Mouse (Mus musculus) embryonic facial prominence, embryonic 11.5 days (tissue): Measurements from ENCODE around the gene Gtpbp8. TPM values are rescaled to one million over a fixed set of nuclear protein-coding genes. Genes with fewer than 3 reads are reported as not detected.

Experiments
- ATAC-seq: fragments of 200-750 bp; cut with Nextera tagmentation; replicated peaks from 2 replicates; pipeline ENCODE4 v1.8.0; 2017; ENCODE audit warnings: low read depth; ENCODE audit not compliant: insufficient number of reproducible peaks, low FRiP score, low TSS enrichment
- DNase-seq: peaks from one replicate; pipeline ENCODE4 v3.0.0-alpha.2; 2015; ENCODE audit warnings: low spot score
- H3K27ac ChIP-seq: fragments of 300-500 bp; sonication (generic); replicated peaks from 2 replicates; pipeline ENCODE4 v1.5.1; 2014; ENCODE audit warnings: mild to moderate bottlenecking, low read depth, low read length, control low read depth
- H3K27me3 ChIP-seq: fragments of 300-500 bp; sonication (generic); 2 replicates; pipeline ENCODE4 v1.6.1; 2014; ENCODE audit warnings: mild to moderate bottlenecking, low read length, moderate library complexity, mixed read lengths; ENCODE audit not compliant: control insufficient read depth, insufficient read depth
- H3K36me3 ChIP-seq: fragments of 300-500 bp; sonication (generic); replicated peaks from 2 replicates; pipeline ENCODE4 v1.6.1; 2014; ENCODE audit warnings: low read depth, mild to moderate bottlenecking, low read length, moderate library complexity, mixed read lengths; ENCODE audit not compliant: control insufficient read depth, insufficient read depth
- H3K4me1 ChIP-seq: fragments of 300-500 bp; sonication (generic); 2 replicates; pipeline ENCODE4 v1.6.1; 2014; ENCODE audit warnings: low read length, mixed read lengths; ENCODE audit not compliant: control insufficient read depth, insufficient read depth
- H3K4me2 ChIP-seq: fragments of 300-500 bp; sonication (generic); 2 replicates; pipeline ENCODE4 v1.6.1; 2014; ENCODE audit warnings: low read depth, mild to moderate bottlenecking, control low read depth, low read length, moderate library complexity
- H3K4me3 ChIP-seq: fragments of 300-500 bp; sonication (generic); 2 replicates; pipeline ENCODE4 v1.5.1; 2014; ENCODE audit warnings: low read depth, low read length, control low read depth
- H3K9ac ChIP-seq: fragments of 300-500 bp; sonication (generic); replicated peaks from 2 replicates; pipeline ENCODE4 v1.6.1; 2014; ENCODE audit warnings: mild to moderate bottlenecking, control low read depth, low read length
- H3K9me3 ChIP-seq: fragments of 300-500 bp; sonication (generic); replicated peaks from 2 replicates; pipeline ENCODE4 v1.6.1; 2016; ENCODE audit warnings: mild to moderate bottlenecking, low read length, inconsistent platforms, mixed read lengths; ENCODE audit not compliant: control insufficient read depth
- WGBS: fragments of 180-500 bp; shearing (Covaris S2); extraction: QIAGEN DNeasy Blood & Tissue Kit; methylation state at CpG from one replicate; pipeline ENCODE4 v1.1.7; 2014; 5-methylcytosine and 5-hydroxymethylcytosine counted together
- polyA plus RNA-seq: library from polyadenylated mRNA; unstranded; fragments of >200 nt; fragmentation: Nextera tagmentation; extraction: Ambion mirVana; gene quantifications from 2 replicates; pipeline ENCODE4 v1.2.1, GENCODE M21; 2014

Gene Gtpbp8
- polyA plus RNA-seq, 1 experiment from 2014 or later = 29.3 TPM

DNA sequence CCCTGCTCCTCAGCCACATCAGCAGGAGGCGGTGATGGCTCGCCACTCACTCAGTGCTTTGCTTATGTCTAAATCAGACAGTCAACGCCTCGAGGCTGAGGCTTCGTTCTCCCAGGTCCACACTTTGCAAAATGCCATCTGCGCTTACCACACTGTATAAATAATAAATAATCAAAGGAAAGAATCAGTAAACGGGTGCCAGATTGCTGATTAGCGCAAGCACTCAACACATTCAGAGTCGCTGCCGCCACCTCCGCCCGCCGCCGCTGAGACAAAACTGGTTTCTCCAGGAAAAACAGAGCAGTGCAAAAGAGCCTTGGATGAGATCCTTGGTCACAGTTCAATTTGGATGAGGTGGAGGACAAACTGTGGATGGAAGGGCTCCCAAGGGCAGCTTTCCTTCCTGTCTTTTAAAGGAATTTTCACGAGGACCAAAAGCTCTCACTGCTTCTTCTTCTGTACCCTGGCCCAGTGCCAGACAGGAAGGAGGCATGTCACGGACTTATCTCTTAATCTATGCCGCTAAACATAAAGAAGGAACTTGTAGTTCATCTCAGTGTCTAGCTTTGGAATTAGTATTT lies 54.5 kb downstream of the Gtpbp8 start:
- Histone ChIP-seq H3K27ac (no peak overlapping the region), H3K36me3 (no peaks in the 10 kb centered on the region), H3K9ac (no peak overlapping the region), H3K4me2 (no peak overlapping the region), H3K9me3 (no peaks in the 10 kb centered on the region), H3K4me1 (peaks cover 9% of the 10 kb centered on the region), H3K27me3 (no peaks in the 10 kb centered on the region), H3K4me3 (no peak overlapping the region)
- no peak for ATAC-seq
- DNase-seq = no peak
- 60% methylated on average over 17 of the region's 17 CpGs for WGBS

DNA sequence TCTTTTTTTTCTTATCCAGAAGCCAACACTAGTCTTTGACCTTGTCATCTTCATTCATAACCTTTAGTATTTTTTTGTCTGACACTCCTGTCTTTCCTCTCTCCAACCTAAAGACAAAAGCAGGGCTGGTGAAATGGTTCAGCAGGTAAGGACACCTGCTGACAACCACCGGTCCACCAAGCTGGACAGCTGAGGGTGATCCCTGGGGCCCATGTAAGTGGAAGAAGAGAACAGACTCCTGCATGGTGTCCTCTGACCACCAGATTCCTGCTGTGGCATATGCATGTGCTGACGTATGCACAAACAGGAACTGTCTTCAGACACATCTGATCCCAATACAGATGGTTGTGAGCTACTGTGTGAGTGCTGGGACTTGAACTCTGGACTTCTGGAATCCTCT lies 55.1 kb downstream of the Gtpbp8 start:
- no peak for ATAC-seq
- H3K4me1 ChIP-seq = peaks cover 9% of the 10 kb centered on the region
- 81% methylated on average over 2 of the region's 2 CpGs for WGBS
- no peak overlapping the region for H3K27ac ChIP-seq
- no peak for DNase-seq
- H3K4me2 ChIP-seq = no peak overlapping the region
- H3K9me3 ChIP-seq = no peaks in the 10 kb centered on the region
- H3K36me3 ChIP-seq = no peaks in the 10 kb centered on the region
- H3K27me3 ChIP-seq = no peaks in the 10 kb centered on the region
- no peak overlapping the region for H3K4me3 ChIP-seq
- no peak overlapping the region for H3K9ac ChIP-seq

DNA sequence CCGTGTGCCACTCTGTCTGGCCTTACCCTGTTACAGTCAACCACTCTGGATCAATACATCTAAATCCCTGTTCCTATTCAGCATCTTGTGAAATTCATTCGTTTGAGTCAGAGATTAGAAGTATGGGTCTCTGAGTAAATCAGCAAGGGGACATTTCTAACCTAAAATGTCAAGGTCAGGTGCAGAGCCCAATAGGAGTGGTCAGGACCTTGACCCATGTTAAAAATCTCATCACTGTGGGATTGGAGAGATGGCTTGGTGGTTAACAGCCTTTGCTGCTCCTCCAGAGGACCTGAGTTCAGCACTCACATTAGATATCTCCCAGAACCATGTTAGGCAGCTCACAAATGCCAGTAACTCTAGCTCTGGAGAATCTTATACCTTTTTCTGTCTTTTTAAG lies 55.7 kb downstream of the Gtpbp8 start:
- Histone ChIP-seq H3K4me3 (no peak overlapping the region), H3K4me1 (peaks cover 6% of the 10 kb centered on the region; the same call in 1 of the 2 replicates), H3K36me3 (no peaks in the 10 kb centered on the region), H3K27me3 (no peaks in the 10 kb centered on the region), H3K27ac (no peak overlapping the region), H3K9me3 (no peaks in the 10 kb centered on the region), H3K9ac (no peak overlapping the region), H3K4me2 (no peak overlapping the region)
- DNase-seq (no peak), ATAC-seq (no peak)
- WGBS = 72% methylated on average over 2 of the region's 2 CpGs

DNA sequence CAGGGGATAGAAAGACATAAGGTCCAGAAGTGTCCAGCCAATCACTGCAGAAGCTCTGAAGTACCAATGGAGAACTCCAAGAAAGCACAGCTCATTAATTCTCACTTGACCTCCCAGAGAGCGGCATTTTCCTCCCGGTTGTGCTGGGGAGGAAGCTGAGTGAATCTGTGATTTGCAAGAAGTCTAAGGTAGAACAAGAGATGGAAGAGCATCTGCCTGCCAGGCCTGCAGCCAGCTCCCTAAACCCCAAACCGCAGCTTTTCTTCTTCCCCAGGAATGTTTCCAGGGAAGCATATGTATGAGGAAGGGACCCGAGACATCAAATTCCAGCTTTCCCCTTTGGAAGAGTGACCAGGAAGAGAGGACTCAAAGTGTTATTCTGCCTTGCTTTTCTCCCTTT lies 57.7 kb downstream of the Gtpbp8 start:
- no peaks in the 10 kb centered on the region for H3K27me3 ChIP-seq
- H3K27ac ChIP-seq = peak overlapping the region; percentile 69
- H3K4me1 ChIP-seq = peaks cover 6% of the 10 kb centered on the region; the same call in 1 of the 2 replicates
- 6% methylated on average over 4 of the region's 4 CpGs for WGBS
- no peaks in the 10 kb centered on the region for H3K36me3 ChIP-seq
- no peaks in the 10 kb centered on the region for H3K9me3 ChIP-seq
- DNase-seq (peak; percentile 26), ATAC-seq (no peak)
- H3K4me2 ChIP-seq = 0 out of 2 replicates have a peak overlapping the region, but pooled peaks have one; percentile 1
- no peak overlapping the region for H3K4me3 ChIP-seq
- H3K9ac ChIP-seq = peak overlapping the region; percentile 30; the same call in 1 of the 2 replicates

DNA sequence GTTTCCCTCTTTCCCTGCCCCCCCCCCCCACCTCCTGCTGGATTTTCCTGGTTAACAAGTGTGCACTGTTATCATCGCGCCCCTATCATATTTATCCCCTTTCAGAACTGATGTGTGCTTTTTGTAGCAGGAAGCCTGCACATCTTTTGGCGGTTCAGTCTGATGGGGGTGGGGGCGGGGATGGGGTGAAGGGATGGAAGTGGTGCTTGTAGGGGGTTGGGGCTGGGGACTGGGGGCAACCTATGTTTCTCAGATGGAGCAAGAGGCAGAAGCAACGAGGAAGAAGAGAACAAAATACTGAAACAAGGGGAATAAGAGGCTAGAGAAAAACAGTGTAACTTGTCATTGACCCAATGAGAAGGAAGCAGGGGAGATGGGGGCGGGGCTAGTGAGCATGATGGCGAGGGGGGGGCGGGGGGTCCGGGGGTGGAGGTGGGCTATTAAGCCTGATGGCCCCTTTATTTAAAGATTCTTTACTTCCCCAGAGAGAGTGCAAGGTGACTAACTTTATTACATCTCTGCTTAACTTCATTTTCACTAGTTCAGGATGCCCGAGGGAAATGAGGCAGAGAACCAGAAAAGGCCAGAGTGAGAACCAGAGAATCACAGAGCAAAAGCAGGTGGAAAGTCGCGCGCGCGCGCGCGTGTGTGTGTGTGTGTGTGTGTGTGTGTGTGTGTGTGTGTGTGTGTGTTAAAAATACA lies 58.3 kb downstream of the Gtpbp8 start:
- 3% methylated on average over 18 of the region's 18 CpGs for WGBS
- Histone ChIP-seq H3K4me1 (peaks cover 6% of the 10 kb centered on the region; the same call in 1 of the 2 replicates), H3K4me3 (no peak overlapping the region), H3K36me3 (no peaks in the 10 kb centered on the region), H3K4me2 (peak overlapping the region; percentile 21), H3K9ac (peak overlapping the region; percentile 43), H3K27ac (peak overlapping the region; percentile 91), H3K9me3 (no peaks in the 10 kb centered on the region), H3K27me3 (no peaks in the 10 kb centered on the region)
- ATAC-seq (no peak), DNase-seq (peak; percentile 65)

DNA sequence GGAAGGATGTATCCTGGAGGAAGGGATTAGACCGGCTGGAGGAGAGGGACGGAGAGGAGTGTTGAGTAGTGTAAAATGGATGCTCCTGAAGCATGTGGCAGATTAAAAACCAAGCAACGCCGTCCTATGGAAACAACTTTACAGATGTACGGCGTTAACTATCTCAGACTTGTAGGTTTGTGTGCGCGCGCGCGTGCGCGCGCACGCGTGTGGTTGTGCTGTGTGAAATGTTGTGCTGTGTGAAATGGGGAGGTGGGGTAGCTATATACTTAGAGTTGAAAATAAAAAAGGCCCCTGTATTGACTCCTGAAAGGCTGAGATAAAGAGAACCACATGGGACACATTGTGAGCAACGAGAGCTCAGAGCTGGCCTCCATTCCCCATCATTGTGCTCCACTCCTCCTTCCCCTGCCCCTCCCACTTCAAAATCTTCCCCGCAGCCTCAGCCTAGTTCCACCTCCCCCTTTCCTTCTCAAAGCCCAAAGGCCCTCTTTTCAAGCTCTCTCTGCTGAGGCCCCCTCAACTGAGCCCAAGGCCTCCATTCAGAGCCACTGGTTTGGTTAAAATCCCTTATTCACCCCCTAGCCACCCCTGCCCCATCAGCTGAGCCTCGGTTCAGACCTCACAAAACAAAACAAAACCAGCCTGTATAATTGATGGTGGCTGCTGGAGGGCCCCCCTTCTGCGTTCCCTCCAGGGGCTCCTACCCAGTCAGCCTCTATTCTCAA lies 59.0 kb downstream of the Gtpbp8 start:
- Histone ChIP-seq H3K27ac (peak overlapping the region; percentile 91), H3K4me1 (peaks cover 6% of the 10 kb centered on the region; the same call in 1 of the 2 replicates), H3K4me3 (no peak overlapping the region), H3K9ac (peak overlapping the region; percentile 43), H3K36me3 (no peaks in the 10 kb centered on the region), H3K27me3 (no peaks in the 10 kb centered on the region), H3K9me3 (no peaks in the 10 kb centered on the region; the same call in 1 of the 2 replicates), H3K4me2 (peak overlapping the region; percentile 21)
- ATAC-seq (peak; percentile 92), DNase-seq (peak; percentile 80)
- WGBS = 33% methylated on average over 20 of the region's 20 CpGs
